Mouse (Mus musculus): Measurements from ENCODE around the gene Stk39.

DNA sequence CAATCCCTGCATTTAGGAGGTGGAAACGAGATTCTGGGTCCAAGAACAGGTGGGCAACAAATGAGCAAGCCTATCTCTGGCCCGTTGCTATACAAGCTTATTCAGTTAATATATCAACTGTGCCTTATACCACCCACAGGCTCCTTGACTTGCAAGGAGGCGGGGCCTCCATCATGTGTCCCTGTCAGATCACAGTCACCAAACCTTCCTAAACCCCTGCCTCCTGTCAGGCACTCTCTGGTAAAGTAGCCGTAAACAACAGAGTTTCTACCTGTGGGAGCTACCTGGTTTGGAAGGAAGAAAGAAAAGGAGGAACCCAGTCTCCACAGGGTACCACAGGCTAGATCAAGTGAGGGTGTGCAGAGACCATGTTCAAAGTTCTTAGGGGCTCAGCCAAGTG, 90.2 kb downstream of the Stk39 start:
- TF ChIP-seq CTCF (IDR thresholded peaks at IDR 0.05; ENCODE audit: insufficient read depth, low read depth, low read length), result no peak
- no peak for TF ChIP-seq POLR2A (IDR thresholded peaks at IDR 0.05; ENCODE audit: insufficient read depth, low read depth, low read length)

Measured in olfactory bulb, adult 2 months (tissue).